Mouse (Mus musculus): ENCODE data around the gene Wdr5b.
"Not testable (repeated sequence)": the region's sequence is repeated elsewhere in the genome, so short reads cannot be mapped to it uniquely, and the experiment has no call there.

- not testable (repeated sequence) for TF ChIP-seq CTCF (IDR thresholded peaks at IDR 0.05; ENCODE audit: borderline replicate concordance, control insufficient read depth, extremely low read depth, insufficient read depth, low read length, poor library complexity); POLR2A (IDR thresholded peaks at IDR 0.05; ENCODE audit: control insufficient read depth, extremely low read depth, insufficient read depth, low read length, poor library complexity)
These were observed 21.5 kb downstream of the Wdr5b start for GRCm38 (mm10) chr16:36062534-36062933.
